Mouse (Mus musculus): ENCODE data around the gene Cnn1. TPM values are rescaled to one million over a fixed set of nuclear protein-coding genes. Genes with fewer than 3 reads are reported as not detected.
A peak's percentile ranks its signal among the peaks of the same experiment; 100 is the strongest.

Cnn1 gene
- polyA plus RNA-seq, 1 experiment: not detected

DNA sequence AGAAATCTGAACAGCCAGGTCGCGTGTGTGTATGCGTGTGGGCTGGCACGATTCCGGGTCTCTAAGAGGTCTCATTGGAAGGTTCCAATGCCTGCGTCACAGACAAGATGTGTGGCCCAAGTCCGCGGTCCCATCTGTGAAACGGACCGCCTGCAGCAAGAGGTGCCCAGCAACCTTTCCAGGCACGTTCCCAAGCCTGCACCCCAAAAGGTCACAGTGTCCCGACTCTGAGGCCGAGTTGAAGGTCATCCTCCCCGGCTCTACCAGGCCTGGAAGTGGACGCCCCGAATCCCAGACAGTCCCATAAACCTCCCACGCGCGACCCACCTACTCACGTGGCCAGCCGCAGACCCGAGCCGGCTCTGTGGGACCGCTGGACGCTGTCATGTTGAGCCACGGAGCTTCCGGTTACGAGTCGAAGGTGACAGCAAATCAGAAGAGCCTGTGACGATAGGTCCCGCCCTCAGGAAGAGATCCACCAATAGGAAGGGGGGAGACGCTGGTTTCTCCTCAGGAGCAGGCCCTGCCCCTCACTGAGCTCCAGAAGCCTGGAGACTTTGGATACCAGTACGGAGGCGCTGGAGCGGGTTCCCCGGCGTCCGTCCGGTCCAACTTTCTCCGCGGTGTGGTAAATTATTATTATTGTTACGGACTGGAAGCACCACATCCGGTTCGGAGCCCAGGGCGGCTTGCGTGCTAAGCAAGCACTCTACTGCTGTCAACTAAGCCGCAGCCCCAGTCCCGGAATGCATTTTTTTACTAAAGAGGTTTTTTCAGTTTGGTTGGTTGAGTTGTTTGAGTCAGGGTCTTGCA lies 13.8 kb upstream of the Cnn1 start, which contains the start of gene Ecsit:
Gene Ecsit, minus strand, starts transcription at position 417 of the 813 bp plus-strand sequence.
- Histone ChIP-seq H3K4me1 (ENCODE audit: control insufficient read depth, insufficient read depth, low read length) (peaks cover 2% of the 10 kb centered on the region; the same call in 1 of the 2 replicates), H3K27ac (ENCODE audit: control insufficient read depth, insufficient read depth, low read depth, low read length, poor library complexity) (peak within 1 kb of the TSS; percentile 27), H3K4me3 (replicated peaks; ENCODE audit: control insufficient read depth, low read depth, low read length) (peak within 1 kb of the TSS; percentile 95)
- TF ChIP-seq POLR2A (IDR thresholded peaks at IDR 0.05; ENCODE audit: borderline replicate concordance, control insufficient read depth, low read depth, low read length) (peak; percentile 30; the same call in 1 of the 2 replicates), CTCF (IDR thresholded peaks at IDR 0.05; ENCODE audit: control insufficient read depth, insufficient read depth, low read length) (no peak)
- WGBS: under 1% methylated on average over 48 of the region's 48 CpGs

DNA sequence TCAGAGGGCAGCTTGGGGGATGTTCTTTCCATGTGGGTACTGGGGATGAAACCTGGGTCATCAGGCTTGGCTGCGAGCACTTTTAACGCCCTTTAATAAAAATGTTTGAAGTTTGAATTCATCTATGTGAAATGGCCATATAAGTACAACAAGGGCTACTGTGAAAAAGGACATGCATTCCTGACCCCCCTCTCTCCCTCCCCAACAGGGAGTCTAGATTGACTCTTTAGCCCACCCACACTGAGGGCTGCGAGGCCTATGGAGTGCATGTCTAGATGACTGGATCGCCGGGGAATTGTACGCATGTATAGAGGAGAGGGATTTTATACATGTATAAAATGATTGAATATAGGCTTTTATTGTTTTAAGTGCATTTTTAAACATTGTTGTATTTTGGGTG lies 13.0 kb upstream of the Cnn1 start:
- Histone ChIP-seq H3K27ac (ENCODE audit: control insufficient read depth, insufficient read depth, low read depth, low read length, poor library complexity) (no peak overlapping the region), H3K4me1 (ENCODE audit: control insufficient read depth, insufficient read depth, low read length) (peaks cover 2% of the 10 kb centered on the region; the same call in 1 of the 2 replicates), H3K4me3 (replicated peaks; ENCODE audit: control insufficient read depth, low read depth, low read length) (peak overlapping the region; percentile 95)
- TF ChIP-seq CTCF (IDR thresholded peaks at IDR 0.05; ENCODE audit: control insufficient read depth, insufficient read depth, low read length) (no peak), POLR2A (IDR thresholded peaks at IDR 0.05; ENCODE audit: borderline replicate concordance, control insufficient read depth, low read depth, low read length) (no peak)
- WGBS: 96% methylated on average over 6 of the region's 6 CpGs

DNA sequence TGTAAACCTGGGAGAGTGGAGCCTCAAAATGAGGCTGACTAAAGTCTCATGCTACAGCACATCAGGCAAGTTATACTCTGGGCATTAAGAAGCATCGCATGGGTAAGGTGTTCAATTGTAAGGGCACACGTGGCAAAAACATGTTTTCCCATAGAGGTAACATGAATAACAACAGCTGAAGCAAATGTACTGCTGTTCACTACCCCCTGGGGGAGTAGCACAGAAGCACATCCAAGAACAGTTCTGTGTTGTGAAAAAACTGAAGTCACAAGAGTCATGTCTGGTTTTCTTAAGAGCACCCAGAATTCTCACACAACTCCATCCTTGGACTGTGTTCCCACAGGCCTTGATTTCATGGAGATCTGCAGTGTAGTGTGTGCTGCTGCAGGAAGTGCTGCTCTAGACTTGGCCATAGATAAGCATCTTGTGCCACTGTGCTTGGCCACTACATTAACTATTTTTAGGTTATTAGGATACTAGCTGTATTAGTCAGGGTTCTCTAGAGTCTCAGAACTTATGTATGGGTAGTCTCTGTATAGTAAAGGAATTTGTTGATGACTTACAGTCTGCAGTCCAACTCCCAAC lies 11.9 kb upstream of the Cnn1 start:
- TF ChIP-seq POLR2A (IDR thresholded peaks at IDR 0.05; ENCODE audit: borderline replicate concordance, control insufficient read depth, low read depth, low read length): no peak
- no peak for TF ChIP-seq CTCF (IDR thresholded peaks at IDR 0.05; ENCODE audit: control insufficient read depth, insufficient read depth, low read length)
- Histone ChIP-seq H3K4me3 (replicated peaks; ENCODE audit: control insufficient read depth, low read depth, low read length) (no peak overlapping the region), H3K27ac (ENCODE audit: control insufficient read depth, insufficient read depth, low read depth, low read length, poor library complexity) (no peak overlapping the region), H3K4me1 (ENCODE audit: control insufficient read depth, insufficient read depth, low read length) (peaks cover 2% of the 10 kb centered on the region; the same call in 1 of the 2 replicates)
- WGBS: 72% methylated on average over 2 of the region's 2 CpGs

DNA sequence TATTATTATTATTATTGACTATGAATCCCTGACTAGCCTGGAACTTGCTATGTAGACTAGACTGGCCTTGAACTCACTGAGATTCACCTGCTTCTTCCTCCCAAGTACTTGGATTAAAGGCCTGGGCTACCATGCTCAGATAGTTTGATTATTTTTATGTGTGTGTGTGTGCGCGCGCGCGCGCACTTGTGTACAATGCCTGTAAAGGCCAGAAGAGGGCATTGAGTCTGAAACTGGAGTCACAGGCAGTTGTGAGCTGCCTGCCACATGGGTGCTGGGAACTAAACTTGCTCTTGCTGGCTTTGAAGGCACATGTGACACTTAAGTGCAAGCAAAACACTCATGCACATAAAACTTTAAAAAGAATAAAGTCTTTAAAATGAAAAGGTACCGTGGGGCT lies 9.7 kb upstream of the Cnn1 start:
- peaks cover 2% of the 10 kb centered on the region; the same call in 1 of the 2 replicates for H3K4me1 ChIP-seq (ENCODE audit: control insufficient read depth, insufficient read depth, low read length)
- WGBS: 91% methylated on average over 7 of the region's 7 CpGs
- TF ChIP-seq CTCF (IDR thresholded peaks at IDR 0.05; ENCODE audit: control insufficient read depth, insufficient read depth, low read length): no peak
- TF ChIP-seq POLR2A (IDR thresholded peaks at IDR 0.05; ENCODE audit: borderline replicate concordance, control insufficient read depth, low read depth, low read length): no peak
- no peak overlapping the region for H3K27ac ChIP-seq (ENCODE audit: control insufficient read depth, insufficient read depth, low read depth, low read length, poor library complexity)
- no peak overlapping the region for H3K4me3 ChIP-seq (replicated peaks; ENCODE audit: control insufficient read depth, low read depth, low read length)

DNA sequence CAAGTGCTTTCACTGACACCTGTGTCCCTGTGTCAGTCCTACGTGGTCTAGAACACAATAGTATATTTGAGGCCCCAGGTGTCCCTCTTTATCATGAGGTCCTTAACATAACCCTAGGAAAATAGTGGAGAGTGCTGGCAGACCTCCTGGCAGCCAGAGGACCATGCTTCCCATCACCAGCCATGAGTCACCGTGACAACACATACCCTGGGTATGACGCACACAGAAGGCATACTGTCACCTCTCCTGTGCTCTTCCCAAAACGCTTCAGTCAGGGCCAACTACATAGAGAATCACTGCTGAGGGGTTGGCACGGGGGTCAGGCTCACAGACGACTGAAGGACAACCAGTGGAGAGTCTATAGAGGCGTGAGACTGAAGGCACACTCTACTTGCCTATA lies 9.0 kb upstream of the Cnn1 start:
- peaks cover 1% of the 10 kb centered on the region; the same call in 1 of the 2 replicates for H3K4me1 ChIP-seq (ENCODE audit: control insufficient read depth, insufficient read depth, low read length)
- TF ChIP-seq POLR2A (IDR thresholded peaks at IDR 0.05; ENCODE audit: borderline replicate concordance, control insufficient read depth, low read depth, low read length) (no peak), CTCF (IDR thresholded peaks at IDR 0.05; ENCODE audit: control insufficient read depth, insufficient read depth, low read length) (no peak)
- 85% methylated on average over 7 of the region's 7 CpGs for WGBS
- no peak overlapping the region for H3K27ac ChIP-seq (ENCODE audit: control insufficient read depth, insufficient read depth, low read depth, low read length, poor library complexity)
- H3K4me3 ChIP-seq (replicated peaks; ENCODE audit: control insufficient read depth, low read depth, low read length): no peak overlapping the region

DNA sequence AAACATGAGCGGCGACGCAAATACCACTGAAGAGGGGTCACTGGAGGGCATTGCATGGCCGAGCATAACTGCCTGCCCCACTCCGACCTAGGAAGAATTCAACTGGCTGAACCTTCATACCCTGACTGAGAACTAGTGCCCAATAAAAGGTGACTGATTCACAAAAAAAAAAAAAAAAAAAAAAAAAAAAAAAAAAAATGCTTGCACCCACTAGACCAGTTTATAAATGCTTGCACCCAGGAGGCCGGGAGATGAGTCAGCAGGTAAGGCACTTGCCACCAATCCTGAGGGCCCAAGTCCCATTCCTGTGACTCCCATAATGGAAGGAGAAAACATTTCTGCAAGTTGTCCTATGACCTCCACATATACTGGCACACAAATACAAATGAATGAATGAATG lies 6.3 kb upstream of the Cnn1 start:
- Histone ChIP-seq H3K4me1 (ENCODE audit: control insufficient read depth, insufficient read depth, low read length) (no peaks in the 10 kb centered on the region; the same call in 1 of the 2 replicates), H3K4me3 (replicated peaks; ENCODE audit: control insufficient read depth, low read depth, low read length) (no peak overlapping the region), H3K27ac (ENCODE audit: control insufficient read depth, insufficient read depth, low read depth, low read length, poor library complexity) (no peak overlapping the region)
- 83% methylated on average over 6 of the region's 6 CpGs for WGBS
- TF ChIP-seq CTCF (IDR thresholded peaks at IDR 0.05; ENCODE audit: control insufficient read depth, insufficient read depth, low read length) (no peak), POLR2A (IDR thresholded peaks at IDR 0.05; ENCODE audit: borderline replicate concordance, control insufficient read depth, low read depth, low read length) (no peak)

DNA sequence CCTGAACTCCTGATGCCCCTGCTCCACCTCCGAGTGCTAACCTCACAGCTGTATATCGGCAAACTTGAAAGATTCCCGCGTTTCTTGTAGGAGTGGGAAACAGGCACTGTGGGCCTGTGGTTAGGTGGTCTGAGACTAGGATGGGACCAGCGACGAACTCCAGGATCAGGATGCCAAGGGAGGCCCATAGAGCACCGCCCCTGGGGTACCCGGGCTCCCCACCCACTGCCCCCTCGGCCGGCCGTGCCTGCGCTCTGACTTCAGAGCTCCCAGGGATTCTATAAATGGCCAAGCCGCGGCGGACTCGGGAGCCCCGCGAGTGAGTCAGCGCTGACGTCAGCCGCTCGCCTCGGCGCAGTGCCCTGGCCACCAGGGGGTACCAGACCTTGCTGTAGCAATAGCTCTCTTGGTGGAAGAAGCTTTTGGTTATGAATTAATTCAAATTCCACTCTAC lies 3.1 kb upstream of the Cnn1 start:
- Histone ChIP-seq H3K4me3 (replicated peaks; ENCODE audit: control insufficient read depth, low read depth, low read length) (no peak overlapping the region), H3K4me1 (ENCODE audit: control insufficient read depth, insufficient read depth, low read length) (no peaks in the 10 kb centered on the region; the same call in 1 of the 2 replicates), H3K27ac (ENCODE audit: control insufficient read depth, insufficient read depth, low read depth, low read length, poor library complexity) (no peak overlapping the region)
- TF ChIP-seq CTCF (IDR thresholded peaks at IDR 0.05; ENCODE audit: control insufficient read depth, insufficient read depth, low read length): peak; percentile 85
- TF ChIP-seq POLR2A (IDR thresholded peaks at IDR 0.05; ENCODE audit: borderline replicate concordance, control insufficient read depth, low read depth, low read length): peak; percentile 14; the same call in 1 of the 2 replicates
- under 1% methylated on average over 24 of the region's 24 CpGs for WGBS

DNA sequence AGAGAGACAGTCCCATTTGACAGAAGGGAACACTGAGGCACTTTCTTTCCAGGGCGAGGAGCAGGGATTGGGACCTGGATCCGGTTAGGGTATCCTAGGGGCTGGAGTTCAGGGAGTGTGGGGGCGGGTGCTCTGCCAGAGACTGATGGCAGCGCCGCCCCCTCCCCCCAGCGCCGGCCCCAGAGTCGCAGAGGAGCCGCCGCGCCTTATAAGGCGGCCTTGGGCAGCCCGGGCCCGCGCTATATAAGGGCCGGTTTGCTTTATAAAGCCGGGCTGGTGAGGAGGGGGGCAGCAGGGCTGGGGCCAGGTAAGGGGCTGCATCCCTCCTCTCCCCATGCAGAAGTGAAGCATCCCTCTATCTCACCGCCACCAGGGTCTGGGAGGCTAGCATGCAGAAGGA lies 906 bp downstream of the Cnn1 start:
- H3K27ac ChIP-seq (ENCODE audit: control insufficient read depth, insufficient read depth, low read depth, low read length, poor library complexity): no peak overlapping the region
- H3K4me1 ChIP-seq (ENCODE audit: control insufficient read depth, insufficient read depth, low read length): no peaks in the 10 kb centered on the region; the same call in 1 of the 2 replicates
- H3K4me3 ChIP-seq (replicated peaks; ENCODE audit: control insufficient read depth, low read depth, low read length): no peak overlapping the region
- TF ChIP-seq POLR2A (IDR thresholded peaks at IDR 0.05; ENCODE audit: borderline replicate concordance, control insufficient read depth, low read depth, low read length): no peak
- 13% methylated on average over 18 of the region's 18 CpGs for WGBS

Data from bone marrow, adult 2 months (tissue).